Mouse (Mus musculus): Measurements from ENCODE around the gene Hyal3. TPM values are rescaled to one million over a fixed set of nuclear protein-coding genes. Genes with fewer than 3 reads are reported as not detected.

The Hyal3 gene
- polyA plus RNA-seq, 1 experiment, result 2.4 TPM

DNA sequence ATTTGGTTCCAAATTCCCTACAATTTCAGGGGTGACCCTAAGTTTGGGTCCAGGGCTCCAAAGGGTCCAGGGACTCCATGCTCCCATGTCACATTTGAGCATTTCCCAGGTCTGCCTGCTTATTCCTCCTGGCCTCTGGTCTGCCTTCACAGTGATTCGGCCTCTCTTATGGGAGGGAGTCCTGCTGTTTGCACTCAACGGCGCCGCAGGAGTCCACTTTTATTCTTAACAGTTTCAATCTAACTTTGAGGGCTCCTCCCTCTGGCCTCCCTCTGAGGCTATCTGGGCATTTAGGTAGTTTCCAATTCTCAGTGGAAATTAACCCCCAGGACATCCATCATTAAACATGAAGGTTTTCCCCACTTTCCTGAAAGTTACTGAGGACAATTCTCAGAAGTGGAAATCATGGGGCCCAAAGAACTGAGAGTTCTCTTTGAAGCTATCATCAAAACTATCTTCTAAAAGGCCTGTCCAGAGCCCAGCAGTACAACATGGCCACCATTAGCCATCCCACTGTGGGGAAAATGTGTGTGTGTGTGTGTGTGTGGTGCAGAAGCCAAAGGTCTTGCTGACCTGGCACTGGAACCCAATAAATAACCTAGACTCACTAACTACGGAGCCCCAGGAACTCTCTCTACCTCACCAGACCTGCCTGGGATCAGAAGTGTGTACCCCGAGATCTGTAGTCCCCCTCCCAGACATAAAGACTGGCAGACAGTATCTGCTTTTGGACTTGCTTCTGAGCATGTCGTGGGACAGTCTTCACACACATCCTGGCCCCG is 13.9 kb downstream of the Hyal3 start:
- no peak for DNase-seq (ENCODE audit: low read depth)

- DNase-seq (ENCODE audit: low read depth), result no peak
These were observed 16.3 kb downstream of the Hyal3 start for GRCm38 (mm10) chr9:107596619-107597569.

DNA sequence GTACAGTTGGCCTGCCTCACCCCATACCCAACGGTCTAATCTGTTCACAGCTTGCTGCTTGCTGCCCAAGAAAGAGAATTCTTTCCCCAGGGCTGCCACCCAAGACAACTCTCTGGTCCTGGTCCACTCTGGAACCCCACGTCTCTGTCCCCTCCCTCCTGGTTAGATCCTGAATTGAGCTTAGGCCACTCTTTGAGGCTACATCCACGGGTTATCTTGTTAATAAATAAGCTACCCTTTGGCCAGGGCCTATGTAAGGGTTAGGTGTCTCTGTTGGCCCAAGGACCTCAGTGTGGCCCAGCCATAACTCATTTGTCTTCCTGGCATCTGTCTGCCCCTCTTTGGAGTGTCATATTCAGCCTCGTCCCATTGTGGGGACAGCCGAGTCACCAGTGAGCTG is 17.8 kb downstream of the Hyal3 start:
- DNase-seq (ENCODE audit: low read depth), result no peak

DNA sequence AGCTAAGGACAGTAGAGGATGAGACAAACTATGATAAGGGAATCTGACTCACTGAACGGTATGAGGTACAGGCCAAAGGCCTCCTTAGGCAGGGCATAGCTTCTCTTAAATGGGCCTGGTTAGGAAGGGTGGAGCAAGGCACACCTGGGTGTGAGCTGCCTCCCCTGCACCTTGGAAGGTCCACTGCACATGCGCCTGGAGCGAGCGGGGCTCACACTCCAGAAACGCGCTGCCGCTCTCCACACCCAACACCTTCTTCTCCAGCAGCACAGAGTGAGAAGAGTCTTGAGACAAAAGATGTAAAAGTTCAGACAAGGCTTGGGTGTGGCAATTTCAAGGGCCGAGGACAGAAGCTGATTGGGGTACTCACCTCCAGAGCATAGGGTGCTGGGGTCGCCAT is 18.8 kb downstream of the Hyal3 start:
- no peak for DNase-seq (ENCODE audit: low read depth)

DNA sequence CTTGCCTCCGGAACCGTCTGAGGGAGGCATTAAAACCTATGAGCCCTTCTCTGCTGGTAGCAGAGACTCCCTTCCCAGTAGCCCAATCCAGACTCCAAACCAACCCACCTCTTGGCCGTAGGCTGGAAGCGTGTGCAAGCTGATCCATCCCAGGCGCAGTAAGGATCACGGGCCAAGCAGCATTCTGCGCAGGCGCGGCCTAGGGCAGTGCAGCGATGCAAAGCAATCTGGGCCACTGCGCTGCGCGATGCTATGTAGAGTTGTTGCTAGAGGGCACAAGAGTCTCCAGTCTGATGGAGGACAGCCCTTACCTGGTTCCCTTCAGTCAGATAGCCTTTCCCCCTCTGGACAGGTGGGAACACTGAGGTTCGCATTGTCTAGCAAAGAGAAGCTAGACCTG is 19.2 kb downstream of the Hyal3 start:
- no peak for DNase-seq (ENCODE audit: low read depth)

DNA sequence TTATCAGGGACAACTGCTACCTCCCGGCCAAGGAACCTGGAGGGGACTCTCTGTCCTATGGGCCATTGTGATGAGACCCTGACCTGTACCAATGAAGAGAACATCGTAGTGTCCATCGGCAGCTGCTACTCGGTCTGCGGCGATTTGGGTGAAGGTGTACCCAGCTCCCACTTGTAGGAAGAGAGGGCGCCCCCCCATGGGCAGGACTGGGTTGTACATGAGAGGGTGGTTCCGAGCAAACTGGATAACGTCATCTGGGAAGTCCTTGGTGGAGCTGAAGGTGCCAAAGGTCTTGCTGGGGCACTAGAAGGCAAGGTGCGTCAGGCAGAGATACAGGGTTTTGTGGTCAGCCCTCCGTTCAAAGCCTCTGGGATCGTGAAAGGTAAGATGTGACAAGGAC is 20.1 kb downstream of the Hyal3 start:
- no peak for DNase-seq (ENCODE audit: low read depth)

DNA sequence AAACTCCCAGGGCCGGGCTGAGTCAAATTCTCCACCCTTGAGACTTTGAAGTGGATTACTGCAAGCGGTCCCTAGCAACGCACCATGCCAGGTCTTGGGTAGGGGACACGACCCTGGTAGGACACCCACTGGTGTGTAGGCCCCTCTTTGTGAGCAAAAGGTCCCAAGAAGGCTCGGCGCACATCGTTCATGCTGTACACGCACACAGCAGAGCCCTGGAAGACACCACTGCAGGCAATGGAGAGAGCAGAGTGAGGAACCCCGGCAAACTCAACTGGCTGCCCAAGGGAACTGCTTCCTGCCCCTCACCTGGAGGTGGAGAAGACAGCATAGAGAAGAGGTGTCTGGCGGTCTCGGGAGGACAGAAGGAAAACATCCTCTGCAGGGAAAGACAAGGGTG is 20.7 kb downstream of the Hyal3 start:
- no peak for DNase-seq (ENCODE audit: low read depth)

DNA sequence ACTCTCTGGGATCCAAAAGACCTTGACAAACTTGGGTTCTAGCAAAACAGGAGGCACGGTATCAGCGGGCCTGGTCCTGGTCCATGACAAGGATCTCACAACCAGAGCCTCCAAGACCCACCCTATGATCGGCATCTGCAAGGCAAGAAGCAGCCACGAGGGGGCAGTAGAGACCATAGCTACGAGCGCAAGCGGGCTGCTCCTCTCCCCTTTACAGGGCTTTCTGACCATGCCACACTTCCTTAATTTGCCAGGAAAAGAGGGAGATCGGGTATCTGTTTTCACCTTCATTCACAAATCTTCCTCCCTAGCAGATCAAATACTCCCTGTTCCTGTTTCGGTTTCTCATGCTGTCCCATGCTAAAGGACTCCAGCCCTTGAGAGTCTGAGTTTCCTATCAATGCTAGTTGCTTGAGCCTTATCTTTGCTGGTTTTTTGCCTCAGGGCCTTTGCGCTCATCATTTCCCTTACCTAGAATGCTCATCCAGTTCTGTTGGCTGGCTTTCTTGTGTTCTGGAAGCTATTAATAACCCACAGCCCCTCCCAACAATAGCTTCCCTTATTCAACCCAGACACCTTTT is 21.5 kb downstream of the Hyal3 start:
- DNase-seq (ENCODE audit: low read depth), result no peak

- no peak for DNase-seq (ENCODE audit: low read depth)
These were observed 22.6 kb downstream of the Hyal3 start for GRCm38 (mm10) chr9:107603251-107603650.

GRCm38 (mm10) chr9:107605041-107605661 is 24.5 kb downstream of the Hyal3 start:
- no peak for DNase-seq (ENCODE audit: low read depth)

DNA sequence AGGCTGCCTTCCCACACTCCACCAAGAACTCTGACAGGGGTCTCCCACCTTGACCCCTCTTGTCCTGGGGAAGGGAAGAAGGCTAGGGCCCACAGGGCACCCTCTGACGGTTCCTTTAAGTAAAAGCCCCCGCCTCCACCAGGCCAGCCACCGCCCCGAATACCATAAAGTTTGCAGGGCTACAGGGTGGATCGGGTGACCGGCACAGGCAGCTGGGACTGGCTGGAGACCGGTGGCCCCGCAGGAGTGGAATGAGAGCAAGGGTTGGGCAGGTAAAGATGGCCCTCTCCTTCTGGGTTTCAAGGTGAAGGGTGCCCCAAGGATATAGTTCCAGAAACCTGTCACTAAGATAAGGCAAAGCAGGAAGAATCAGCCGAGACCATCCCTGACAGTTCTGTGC is 26.0 kb downstream of the Hyal3 start:
- DNase-seq (ENCODE audit: low read depth), result no peak

GRCm38 (mm10) chr9:107607036-107607435 is 26.4 kb downstream of the Hyal3 start:
- DNase-seq (ENCODE audit: low read depth), result no peak

- DNase-seq (ENCODE audit: low read depth), result no peak
These were observed 27.1 kb downstream of the Hyal3 start for GRCm38 (mm10) chr9:107607653-107608245.

GRCm38 (mm10) chr9:107608741-107609432 is 28.3 kb downstream of the Hyal3 start, which contains the start of gene Sema3b:
Sema3b (minus strand) TSS chr9:107609229.
- DNase-seq (ENCODE audit: low read depth), result no peak

GRCm38 (mm10) chr9:107609433-107609830 is 28.8 kb downstream of the Hyal3 start:
- DNase-seq (ENCODE audit: low read depth), result no peak

- DNase-seq (ENCODE audit: low read depth), result no peak
These were observed 31.0 kb downstream of the Hyal3 start for GRCm38 (mm10) chr9:107611456-107612190.

DNA sequence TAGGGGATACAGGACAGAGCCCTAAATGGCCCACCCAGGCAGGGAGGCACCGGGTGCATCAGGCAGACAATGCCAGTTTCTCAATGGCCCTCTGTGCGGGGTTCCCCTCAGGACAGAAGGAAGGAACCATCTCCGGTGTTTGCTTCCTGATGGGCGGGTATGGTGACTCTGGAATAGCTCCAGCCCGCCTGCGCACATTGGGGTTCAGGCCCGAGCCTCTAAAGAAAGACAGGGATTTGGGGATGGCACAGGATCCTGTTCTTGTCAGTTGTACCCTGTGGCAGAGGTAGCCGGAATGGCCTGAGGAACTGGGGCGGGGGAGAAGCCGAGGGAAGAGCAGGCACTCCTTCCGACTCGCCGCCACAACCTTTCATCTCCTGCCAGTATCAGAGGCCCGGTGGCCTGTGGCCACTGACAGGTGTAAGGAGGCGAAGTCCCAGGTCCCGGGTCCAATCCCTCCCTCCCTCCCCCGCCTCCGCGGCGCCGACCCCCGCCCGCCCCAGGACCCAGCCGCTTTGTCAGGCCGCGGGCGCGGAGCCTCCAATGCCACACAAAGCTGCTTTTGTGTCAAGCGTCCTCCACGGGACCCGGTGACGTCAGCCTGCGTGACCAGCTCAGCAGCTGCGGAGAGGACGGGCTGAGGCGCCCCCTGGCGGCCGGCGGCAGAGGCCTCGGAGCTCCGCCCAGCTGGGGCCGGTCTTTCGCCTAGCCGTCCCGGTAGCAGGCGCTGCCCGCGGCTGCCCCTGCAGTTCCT is 31.8 kb downstream of the Hyal3 start:
- DNase-seq (ENCODE audit: low read depth), result no peak

DNA sequence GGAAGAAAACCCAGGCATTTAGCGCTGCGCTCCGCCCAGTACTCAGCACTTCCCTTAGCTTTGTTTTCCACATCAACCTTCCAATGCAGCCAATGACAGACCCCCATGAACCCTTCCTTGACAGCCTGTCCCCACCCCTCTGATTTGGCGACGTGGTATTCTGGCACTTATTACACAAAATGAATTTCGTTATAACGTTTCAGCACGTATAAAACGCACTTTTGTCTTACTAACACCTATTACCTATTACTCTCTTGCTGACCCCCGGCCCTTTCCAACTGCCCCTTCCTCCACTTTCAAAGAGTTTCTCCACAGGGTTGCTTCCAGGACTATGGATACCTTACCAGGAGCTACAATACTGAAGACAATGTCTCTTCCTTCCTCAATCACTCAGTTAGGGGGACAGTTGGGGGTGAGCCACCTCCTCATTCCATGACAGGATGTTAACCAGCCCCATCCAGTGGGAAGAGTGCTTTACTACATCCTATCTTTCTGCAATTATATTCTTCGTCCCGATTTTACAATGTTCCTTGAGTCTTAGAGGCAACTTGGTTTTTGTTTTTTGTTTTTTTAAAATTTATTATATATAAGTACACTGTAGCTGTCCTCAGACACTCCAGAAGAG is 32.4 kb downstream of the Hyal3 start:
- DNase-seq (ENCODE audit: low read depth), result no peak

DNA sequence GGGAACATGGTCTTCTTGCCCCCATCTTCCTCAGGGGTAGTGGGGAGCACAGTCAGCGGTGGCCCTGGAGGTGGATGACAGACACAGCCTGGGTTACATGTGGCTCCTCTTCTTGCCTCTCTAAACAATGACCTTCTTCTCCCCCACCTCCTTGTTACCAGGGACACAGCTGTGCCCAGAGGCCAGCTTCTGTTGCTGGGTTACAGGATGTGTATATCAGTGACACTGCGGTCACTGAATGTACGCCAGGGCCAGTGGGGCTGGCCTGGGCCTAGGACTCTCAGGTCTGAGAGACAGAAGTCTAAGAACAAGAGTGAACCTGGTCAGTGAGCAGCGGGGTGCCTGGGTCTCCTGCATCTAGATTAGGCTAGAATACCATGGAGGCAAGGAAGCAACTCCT is 34.4 kb downstream of the Hyal3 start:
- DNase-seq (ENCODE audit: low read depth), result no peak
